Mouse (Mus musculus): ENCODE measurements around the gene Ngrn.

Ngrn gene

DNA sequence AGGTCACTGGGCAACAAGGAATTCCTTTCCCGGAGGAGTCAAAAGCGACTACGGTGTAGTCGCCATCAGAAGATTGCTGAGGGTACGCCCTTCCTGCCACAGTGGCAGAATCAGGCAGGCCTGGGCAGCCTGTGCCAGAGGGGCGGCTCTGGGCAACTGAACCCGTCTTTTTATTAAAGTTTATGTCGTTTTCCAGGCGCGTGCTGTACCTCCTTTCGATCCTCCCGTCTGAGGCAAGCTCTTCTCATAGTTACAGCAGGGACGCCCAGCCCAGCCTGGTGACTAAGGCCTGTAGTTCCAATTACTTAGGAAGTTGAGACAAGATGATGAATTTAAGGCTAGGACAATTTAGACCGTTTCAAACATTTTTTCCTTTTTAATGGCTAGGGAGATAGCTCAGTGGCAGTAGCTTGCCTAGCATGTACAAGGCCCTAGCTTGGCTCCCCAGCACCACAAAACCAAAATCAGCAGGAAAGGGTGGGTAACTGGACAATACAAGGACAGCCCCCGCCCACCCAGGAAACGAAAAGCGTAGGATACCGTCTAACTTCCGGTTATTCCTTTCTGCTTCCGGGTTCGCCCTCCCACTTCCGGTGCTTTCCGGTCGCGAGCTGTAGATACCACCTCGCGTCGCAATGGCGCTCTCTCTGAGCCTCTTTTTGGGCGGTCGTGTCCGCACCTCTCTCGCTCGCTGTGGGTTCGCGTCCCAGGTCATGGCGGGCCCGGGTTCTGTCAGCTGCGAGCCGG, at the start of gene Ngrn:
Gene Ngrn, plus strand, starts transcription at position 591 of the 747 bp plus-strand sequence.
- DNase-seq = peak; percentile 91

GRCm38 (mm10) chr7:80213604-80214003, 47.4 kb upstream of the Ngrn start:
- DNase-seq = no peak

GRCm38 (mm10) chr7:80214459-80214858, 46.6 kb upstream of the Ngrn start:
- no peak for DNase-seq

GRCm38 (mm10) chr7:80215398-80215797, 45.6 kb upstream of the Ngrn start:
- DNase-seq = peak; percentile 89

GRCm38 (mm10) chr7:80216566-80216965, 44.4 kb upstream of the Ngrn start:
- peak; percentile 51 for DNase-seq

DNA sequence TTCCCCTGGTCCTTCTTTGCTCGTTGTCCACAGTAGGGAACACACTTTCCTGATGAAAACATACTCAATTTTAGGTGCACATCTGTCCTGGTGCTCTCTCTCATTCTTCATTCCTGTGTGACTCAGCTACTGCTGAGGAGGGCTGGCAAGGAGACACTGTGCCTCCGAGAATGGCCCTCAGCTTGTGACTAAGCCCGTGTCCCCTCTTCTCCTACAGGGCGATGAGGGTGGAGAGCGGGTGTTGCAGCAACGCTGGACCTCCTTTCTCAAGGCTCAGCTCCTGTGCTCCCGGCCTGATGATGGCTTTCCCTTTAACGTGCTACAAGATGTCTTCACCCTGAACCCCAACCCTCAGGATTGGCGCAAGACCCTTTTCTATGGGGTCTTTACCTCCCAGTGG, 42.3 kb upstream of the Ngrn start:
- DNase-seq = no peak

DNA sequence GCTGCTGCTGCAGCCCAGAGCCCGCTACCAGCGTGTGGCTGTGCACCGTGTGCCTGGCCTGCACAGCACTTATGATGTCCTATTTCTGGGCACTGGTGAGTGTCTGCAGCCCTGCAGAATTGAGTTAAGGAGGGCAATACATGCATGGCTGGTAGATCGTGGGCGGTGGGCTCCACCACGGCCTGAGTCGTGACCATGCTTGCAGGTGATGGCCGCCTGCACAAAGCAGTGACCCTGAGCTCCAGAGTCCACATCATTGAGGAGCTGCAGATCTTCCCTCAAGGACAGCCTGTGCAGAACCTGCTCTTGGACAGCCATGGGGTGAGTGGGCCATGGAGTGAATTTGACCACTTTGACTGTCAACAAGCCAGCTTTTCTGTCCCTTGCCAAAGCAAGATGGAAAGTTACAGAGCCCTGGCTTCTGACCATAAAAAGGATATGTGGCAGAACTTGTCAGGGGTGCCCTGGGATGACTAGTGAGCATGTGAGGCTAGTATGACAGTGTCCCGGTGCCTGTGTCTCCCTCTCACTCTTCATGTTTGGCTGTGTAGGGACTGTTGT, 40.7 kb upstream of the Ngrn start:
- no peak for DNase-seq

GRCm38 (mm10) chr7:80221179-80221750, 39.8 kb upstream of the Ngrn start:
- no peak for DNase-seq

- DNase-seq = no peak
These were observed 34.0 kb upstream of the Ngrn start for GRCm38 (mm10) chr7:80227065-80227464.

DNA sequence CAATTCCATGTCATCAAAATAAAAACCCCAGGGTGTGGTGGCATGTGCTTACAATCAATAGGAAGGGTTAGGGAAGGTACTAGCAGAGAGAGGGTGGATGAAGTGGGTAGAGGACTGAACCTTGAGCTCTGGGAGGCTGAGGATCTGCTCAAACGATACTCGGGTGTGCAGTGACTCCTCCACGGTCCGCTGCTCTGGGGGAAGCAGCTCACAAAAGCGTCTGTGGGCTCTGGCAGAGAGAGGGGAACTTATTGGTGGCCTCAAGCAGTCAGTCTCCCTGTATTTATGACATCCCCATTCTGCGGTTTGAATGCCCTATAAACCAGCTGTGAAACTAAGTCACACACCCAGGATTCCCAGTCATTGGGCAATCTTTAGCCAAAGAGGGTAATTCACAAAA, 30.8 kb upstream of the Ngrn start:
- DNase-seq = peak; percentile 36

DNA sequence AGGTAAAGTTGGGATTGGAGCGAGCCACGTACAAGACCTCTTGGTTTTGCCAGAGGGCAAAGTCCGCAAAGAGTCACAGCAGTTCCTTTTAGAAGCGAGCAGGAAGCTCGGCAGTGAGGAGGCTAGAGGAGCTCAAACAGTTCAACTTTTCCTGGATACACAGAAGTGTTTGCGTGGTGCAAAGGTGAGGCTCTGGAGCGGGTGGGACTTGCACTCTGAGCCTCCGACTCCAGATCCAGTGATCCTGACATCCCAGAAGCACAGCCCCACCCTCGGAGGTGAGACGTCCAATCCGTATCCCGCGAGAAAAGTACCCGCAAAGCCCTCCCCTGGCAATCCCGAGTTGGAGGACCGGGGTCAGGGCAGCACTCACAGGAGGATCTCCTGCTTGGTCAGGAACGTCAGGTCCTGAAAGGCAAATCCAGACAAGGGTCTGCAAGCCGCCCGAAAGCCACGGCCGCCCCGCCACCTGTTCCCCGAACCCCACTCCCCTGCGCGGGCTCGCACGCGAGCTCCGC, 29.0 kb upstream of the Ngrn start:
- peak; percentile 59 for DNase-seq

GRCm38 (mm10) chr7:80232489-80233029, 28.5 kb upstream of the Ngrn start, which contains the start of the genes Cib1 and Gdpgp1:
Gene Cib1 (minus strand): TSS chr7:80232813.
Gene Gdpgp1 (plus strand): TSS chr7:80232865.
- DNase-seq = peak; percentile 98

- DNase-seq = no peak
These were observed 27.2 kb upstream of the Ngrn start for GRCm38 (mm10) chr7:80233799-80234198.

DNA sequence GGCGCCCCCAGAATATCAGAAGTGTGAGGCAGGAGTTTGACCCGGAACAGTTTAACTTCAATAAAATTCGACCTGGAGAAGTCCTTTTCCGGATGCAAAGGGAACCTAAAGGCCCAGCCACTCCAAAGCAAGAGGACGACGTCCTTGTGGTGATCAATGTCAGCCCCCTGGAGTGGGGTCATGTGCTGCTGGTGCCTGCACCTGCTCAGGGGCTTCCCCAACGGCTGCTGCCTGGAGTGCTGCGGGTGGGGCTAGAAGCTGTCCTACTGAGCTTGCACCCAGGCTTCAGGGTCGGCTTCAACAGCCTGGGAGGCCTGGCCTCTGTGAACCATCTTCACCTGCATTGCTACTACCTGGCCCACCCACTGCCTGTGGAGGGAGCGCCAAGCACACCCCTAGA, 22.5 kb upstream of the Ngrn start:
- DNase-seq = no peak

- no peak for DNase-seq
These were observed 19.4 kb upstream of the Ngrn start for GRCm38 (mm10) chr7:80241661-80242060.

DNA sequence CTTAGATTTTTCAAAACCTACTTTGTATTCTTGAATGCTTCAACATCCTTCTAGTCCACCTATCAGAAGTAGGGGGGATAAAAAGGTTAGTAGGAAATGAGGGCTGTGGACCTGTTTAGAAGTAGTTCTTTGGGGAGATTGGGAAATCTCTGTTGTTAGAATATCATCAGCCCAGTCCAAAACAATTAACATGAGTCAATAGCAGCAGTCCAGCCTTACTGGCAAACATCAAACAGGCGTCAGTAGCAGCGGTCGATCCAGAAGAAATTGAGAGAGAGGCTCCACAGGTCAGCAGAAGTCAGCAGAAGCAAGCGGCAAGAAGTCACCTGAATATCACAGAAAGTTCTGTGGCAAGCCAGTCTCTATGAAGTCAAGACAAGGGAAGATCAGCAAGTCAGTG, 16.2 kb upstream of the Ngrn start:
- no peak for DNase-seq

- DNase-seq = peak; percentile 99
These were observed 14.8 kb upstream of the Ngrn start, which contains the start of gene Ttll13 for GRCm38 (mm10) chr7:80246148-80246721. Gene Ttll13 (plus strand): TSS chr7:80246376.

DNA sequence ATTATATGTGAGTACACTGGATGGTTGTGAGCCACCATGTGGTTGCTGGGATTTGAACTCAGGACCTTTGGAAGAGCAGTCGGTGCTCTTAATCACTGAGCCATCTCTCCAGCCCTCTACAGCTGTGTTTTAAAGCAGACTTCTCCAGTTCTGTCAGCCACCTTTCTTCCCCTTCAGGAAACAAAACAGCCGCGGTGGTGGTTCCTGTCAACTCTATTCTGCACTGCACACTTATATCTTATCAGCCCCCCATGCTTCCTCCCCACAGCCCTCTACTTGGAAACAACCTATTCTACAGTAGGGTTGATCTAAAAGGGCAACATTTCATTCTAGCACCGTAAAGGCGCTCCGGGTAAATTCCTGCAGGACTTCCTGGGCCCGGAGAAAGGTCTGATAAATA, 14.2 kb upstream of the Ngrn start:
- no peak for DNase-seq

- DNase-seq = no peak
These were observed 8.6 kb upstream of the Ngrn start for GRCm38 (mm10) chr7:80252437-80252836.

- DNase-seq = no peak
These were observed 8.1 kb upstream of the Ngrn start for GRCm38 (mm10) chr7:80252886-80253285.

- no peak for DNase-seq
These were observed 5.0 kb upstream of the Ngrn start for GRCm38 (mm10) chr7:80255981-80256380.

DNA sequence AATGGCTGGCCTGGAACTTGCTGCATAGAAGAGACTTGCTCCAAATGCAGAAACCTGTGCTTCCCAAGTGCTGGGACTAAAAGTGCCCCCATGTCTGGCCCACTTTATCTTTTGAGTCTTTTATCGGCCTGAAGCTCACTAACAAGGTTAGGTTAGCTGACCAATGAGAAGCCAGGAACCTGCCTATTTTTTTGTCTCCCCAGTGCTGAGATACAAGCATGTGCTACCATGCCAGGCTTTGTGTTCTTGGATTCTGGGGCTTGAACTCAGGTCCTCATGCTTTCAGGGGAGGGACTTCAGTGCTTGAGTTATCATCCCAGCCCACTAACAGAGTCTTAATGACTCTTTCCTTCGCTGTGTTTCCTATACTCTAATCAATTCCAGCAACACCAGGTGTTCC, 3.3 kb upstream of the Ngrn start:
- DNase-seq = no peak

DNA sequence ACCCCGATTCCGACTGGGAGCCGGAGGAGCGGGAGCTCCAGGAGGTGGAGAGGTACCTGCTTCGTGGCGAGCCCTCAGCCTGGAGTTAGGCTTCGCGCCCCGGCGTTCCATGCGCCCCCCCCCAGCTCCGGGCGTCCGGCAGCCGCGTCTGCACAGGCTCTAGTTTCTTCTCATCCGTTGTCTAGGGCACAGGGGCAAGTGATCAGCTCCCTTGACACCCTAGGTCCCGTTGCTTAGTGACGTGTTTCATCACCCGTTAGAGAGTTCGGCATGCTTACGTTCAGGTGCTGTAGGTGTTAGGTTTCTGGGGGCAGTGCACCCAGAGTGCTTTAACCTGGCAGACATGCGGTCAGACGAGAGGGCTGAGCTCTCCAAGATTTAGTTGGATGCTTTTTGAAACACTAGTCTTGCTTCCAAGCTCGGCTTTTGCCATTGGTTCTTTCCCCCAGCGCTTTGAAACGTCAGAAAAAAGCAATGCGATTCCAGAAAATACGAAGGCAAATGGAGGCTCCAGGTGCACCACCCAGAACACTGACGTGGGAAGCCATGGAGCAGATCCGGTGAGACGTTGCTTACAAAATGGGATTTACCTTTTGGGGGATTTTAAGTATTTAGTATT, 466 bp downstream of the Ngrn start:
- DNase-seq = no peak
